In the genomic region with DNA sequence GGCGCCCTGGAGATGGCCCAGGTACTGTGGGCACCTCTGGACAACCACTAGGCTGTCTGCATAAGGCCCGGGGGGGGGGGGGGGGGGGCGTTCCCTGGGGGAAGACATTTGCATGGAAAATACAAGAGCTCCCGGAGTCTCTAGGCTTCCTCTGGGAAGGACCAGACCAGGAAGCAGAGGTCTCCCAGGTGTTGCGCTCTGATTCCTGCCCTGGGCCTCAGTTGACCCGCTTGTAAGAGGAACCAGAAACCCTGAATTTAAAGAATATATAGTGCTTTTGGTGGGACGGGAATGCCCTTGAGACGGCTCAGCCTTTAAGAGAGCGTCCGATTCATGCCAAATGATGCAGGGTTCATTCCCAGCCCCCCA, we compare ENCODE assay signal across 9 mouse cellular contexts. TPM values are rescaled to one million over a fixed set of nuclear protein-coding genes. Genes with fewer than 3 reads are reported as not detected.
DNase-seq lines count a peak whose midpoint lies in the region; ATAC-seq and TF ChIP-seq lines count a peak whose summit lies in the region.
"Had no signal": no experiment of that assay in that cellular context is flagged by ENCODE, and none has a peak within 500 bp of the region (broad histone marks: within the 10 kb centered on the region; RNA-seq: fewer than 3 reads in every experiment).

No protein-coding gene starts in this region.

- ATAC-seq in liver, embryonic 14.5 days (ENCODE audit: insufficient read depth) = peak; percentile 10; the same call in 1 of the 2 replicates
- no peak for ATAC-seq in activated CD4-positive, CD25-positive, alpha-beta regulatory T cell, adult 4 months
- no peak for ATAC-seq in erythroid progenitor cell, adult 5-6 weeks (replicated peaks; ENCODE audit: low FRiP score, poor library complexity, severe bottlenecking)

- no peak for TF ChIP-seq EP300 in liver, embryonic 14.5 days (IDR thresholded peaks at IDR 0.05; ENCODE audit: low read depth)

- no peak overlapping the region for H3K9ac ChIP-seq in liver, embryonic 14.5 days (replicated peaks)

- H3K27me3 ChIP-seq in E14TG2a.4 (ENCODE audit: insufficient read depth, low read length) = peaks cover 22% of the 10 kb centered on the region
- peaks cover 21% of the 10 kb centered on the region; the same call in 1 of the 2 replicates for H3K27me3 ChIP-seq in hindbrain, embryonic 10.5 days (ENCODE audit: insufficient read depth, poor library complexity, severe bottlenecking)
- no peaks in the 10 kb centered on the region for H3K27me3 ChIP-seq in liver, embryonic 14.5 days (ENCODE audit: control insufficient read depth, insufficient read depth, low read length)

- intact Hi-C loops in heart, postnatal 36 days (cut with DNase I) = no loop called here

- 17% methylated on average over 10 of the region's 10 CpGs for WGBS in hindbrain, embryonic 10.5 days
- WGBS in liver, embryonic 14.5 days (ENCODE audit: insufficient replicate concordance) = 67% methylated on average over 9 of the region's 10 CpGs

- peak overlapping the region; percentile 20 for H3K4me2 ChIP-seq in liver, embryonic 14.5 days (ENCODE audit: low read depth)

- H3K27ac ChIP-seq in hindbrain, embryonic 10.5 days = peak overlapping the region; percentile 83
- no peak overlapping the region for H3K27ac ChIP-seq in liver, embryonic 14.5 days

- no peaks in the 10 kb centered on the region for H3K9me3 ChIP-seq in E14TG2a.4 (ENCODE audit: low read length)
- no peaks in the 10 kb centered on the region for H3K9me3 ChIP-seq in hindbrain, embryonic 10.5 days
- no peaks in the 10 kb centered on the region for H3K9me3 ChIP-seq in liver, embryonic 14.5 days (ENCODE audit: control insufficient read depth, low read length)

- TF ChIP-seq CTCF in E14TG2a.4 (conservative IDR thresholded peaks at IDR 0.05; ENCODE audit: low read length) = no peak
- no peak for TF ChIP-seq CTCF in liver, embryonic 14.5 days (IDR thresholded peaks at IDR 0.05; ENCODE audit: low read depth)

- peaks cover 35% of the 10 kb centered on the region for H3K4me1 ChIP-seq in E14TG2a.4 (replicated peaks; ENCODE audit: low read depth, low read length)
- peaks cover 37% of the 10 kb centered on the region for H3K4me1 ChIP-seq in hindbrain, embryonic 10.5 days (replicated peaks)
- H3K4me1 ChIP-seq in liver, embryonic 14.5 days (replicated peaks; ENCODE audit: control insufficient read depth in 2 of 2, insufficient read depth in 2 of 2, low read length in 1 of 2) = no peaks in the 10 kb centered on the region; a peak in 1 of 4 replicates

- H3K4me3 ChIP-seq in E14TG2a.4 (replicated peaks; ENCODE audit: low read length) = peak overlapping the region; percentile 68
- H3K4me3 ChIP-seq in hindbrain, embryonic 10.5 days = peak overlapping the region; percentile 53
- H3K4me3 ChIP-seq in liver, embryonic 14.5 days (ENCODE audit: insufficient read depth in 1 of 2, low read depth in 2 of 2, low read length in 2 of 2) = peak overlapping the region; percentile 16 to 29
- H3K4me3 ChIP-seq: myocyte had no signal

- H3K36me3 ChIP-seq in E14TG2a.4 (ENCODE audit: insufficient read depth, low read length) = no peaks in the 10 kb centered on the region; the same call in 1 of the 2 replicates
- peaks cover 56% of the 10 kb centered on the region for H3K36me3 ChIP-seq in hindbrain, embryonic 10.5 days
- H3K36me3 ChIP-seq in liver, embryonic 14.5 days (replicated peaks; ENCODE audit: control insufficient read depth, insufficient read depth, low read depth) = no peaks in the 10 kb centered on the region

- DNase-seq in heart, adult 11 months = peak; percentile 90
- DNase-seq in heart, postnatal 36 days = no peak
- DNase-seq in hindbrain, embryonic 10.5 days (ENCODE audit: low spot score) = no peak
- no peak for DNase-seq in liver, embryonic 14.5 days (ENCODE audit: low read depth in 3 of 3, low spot score in 3 of 3)
- DNase-seq in left cerebral cortex, adult 18-20 months (ENCODE audit: low spot score in 2 of 2) = no peak

RNA-seq across cellular contexts. Expression of gene Tor2a, which starts 5.4 kb away (rescaled TPM):
- total RNA-seq in heart, postnatal 36 days (2021) = 1 to 10 TPM; 6.8 to 9.6 TPM
- polyA plus RNA-seq in hindbrain, embryonic 10.5 days (2016; fragmentation: Nextera tagmentation; extraction: Ambion mirVana) = 56.9 and 61.6 TPM in 2 replicates
- 21.2 and 30.7 TPM in 2 replicates for polyA plus RNA-seq in liver, embryonic 14.5 days (2012; rRNA removed)
- polyA plus RNA-seq in liver, embryonic 14.5 days (2014; fragmentation: Nextera tagmentation; extraction: Ambion mirVana) = 25.2 and 28.1 TPM in 2 replicates
- 10 to 100 TPM; 58.9 to 62.2 TPM for polyA plus RNA-seq in activated CD4-positive, CD25-positive, alpha-beta regulatory T cell, adult 4 months (2017; shearing (Covaris generic))
- total RNA-seq in erythroid progenitor cell, adult 5-6 weeks (2015; ENCODE audit: low replicate concordance) = 2.9 and 4.2 TPM in 2 replicates
- total RNA-seq in erythroid progenitor cell, adult 5-6 weeks (2017; ENCODE audit: low replicate concordance) = 0.91 and 4.5 TPM in 2 replicates
- total RNA-seq in left cerebral cortex, adult 18-20 months (2021) = 10 to 100 TPM; 28.7 to 34.3 TPM

RNA-seq across cellular contexts. Expression of gene 6330409D20Rik, which starts 10.8 kb away (rescaled TPM):
- not detected for total RNA-seq in heart, postnatal 36 days (2021)
- 1.3 and 1.7 TPM in 2 replicates for polyA plus RNA-seq in hindbrain, embryonic 10.5 days (2016; fragmentation: Nextera tagmentation; extraction: Ambion mirVana)
- 0.07 TPM in 1 of 2 replicates, not detected in the other for polyA plus RNA-seq in liver, embryonic 14.5 days (2012; rRNA removed)
- polyA plus RNA-seq in liver, embryonic 14.5 days (2014; fragmentation: Nextera tagmentation; extraction: Ambion mirVana) = not detected in 2 replicates
- under 1 TPM in 1 of 2 experiments, not detected in 1; 0.99 TPM for polyA plus RNA-seq in activated CD4-positive, CD25-positive, alpha-beta regulatory T cell, adult 4 months (2017; shearing (Covaris generic))
- total RNA-seq in erythroid progenitor cell, adult 5-6 weeks (2015; ENCODE audit: low replicate concordance) = not detected in 2 replicates
- total RNA-seq in erythroid progenitor cell, adult 5-6 weeks (2017; ENCODE audit: low replicate concordance) = not detected in 2 replicates
- total RNA-seq in left cerebral cortex, adult 18-20 months (2021) = 1 to 10 TPM; 2.2 to 2.8 TPM
- polyA plus RNA-seq: myocyte had no signal

RNA-seq across cellular contexts. Expression of gene Ttc16, which starts 23.8 kb away (rescaled TPM):
- total RNA-seq in heart, postnatal 36 days (2021) = under 1 TPM; 0.08 to 0.14 TPM
- 0.31 and 0.73 TPM in 2 replicates for polyA plus RNA-seq in hindbrain, embryonic 10.5 days (2016; fragmentation: Nextera tagmentation; extraction: Ambion mirVana)
- 0.18 and 0.22 TPM in 2 replicates for polyA plus RNA-seq in liver, embryonic 14.5 days (2012; rRNA removed)
- polyA plus RNA-seq in liver, embryonic 14.5 days (2014; fragmentation: Nextera tagmentation; extraction: Ambion mirVana) = 0.09 and 0.10 TPM in 2 replicates
- polyA plus RNA-seq in activated CD4-positive, CD25-positive, alpha-beta regulatory T cell, adult 4 months (2017; shearing (Covaris generic)) = under 1 TPM; 0.61 to 0.65 TPM
- 1.3 TPM in 1 of 2 replicates, not detected in the other for total RNA-seq in erythroid progenitor cell, adult 5-6 weeks (2015; ENCODE audit: low replicate concordance)
- not detected in 2 replicates for total RNA-seq in erythroid progenitor cell, adult 5-6 weeks (2017; ENCODE audit: low replicate concordance)
- 1 to 10 TPM in 1 of 2 experiments, under 1 TPM in 1; 0.88 to 1.0 TPM for total RNA-seq in left cerebral cortex, adult 18-20 months (2021)

RNA-seq across cellular contexts. Expression of gene Ptrh1, which starts 23.9 kb away (rescaled TPM):
- total RNA-seq in heart, postnatal 36 days (2021) = 1 to 10 TPM; 3.7 to 3.8 TPM
- polyA plus RNA-seq in hindbrain, embryonic 10.5 days (2016; fragmentation: Nextera tagmentation; extraction: Ambion mirVana) = 5.7 and 7.2 TPM in 2 replicates
- 1.3 and 1.7 TPM in 2 replicates for polyA plus RNA-seq in liver, embryonic 14.5 days (2012; rRNA removed)
- 1.9 and 2.2 TPM in 2 replicates for polyA plus RNA-seq in liver, embryonic 14.5 days (2014; fragmentation: Nextera tagmentation; extraction: Ambion mirVana)
- 1 to 10 TPM; 4.9 to 6.3 TPM for polyA plus RNA-seq in activated CD4-positive, CD25-positive, alpha-beta regulatory T cell, adult 4 months (2017; shearing (Covaris generic))
- 2.2 TPM in 1 of 2 replicates, not detected in the other for total RNA-seq in erythroid progenitor cell, adult 5-6 weeks (2015; ENCODE audit: low replicate concordance)
- 11.3 TPM in 1 of 2 replicates, not detected in the other for total RNA-seq in erythroid progenitor cell, adult 5-6 weeks (2017; ENCODE audit: low replicate concordance)
- total RNA-seq in left cerebral cortex, adult 18-20 months (2021) = 10 to 100 TPM in 1 of 2 experiments, 1 to 10 TPM in 1; 8.1 to 10.2 TPM

RNA-seq across cellular contexts. Expression of gene Sh2d3c, which starts 30.8 kb away (rescaled TPM):
- total RNA-seq in heart, postnatal 36 days (2021) = 10 to 100 TPM; 26.8 to 28.1 TPM
- polyA plus RNA-seq in hindbrain, embryonic 10.5 days (2016; fragmentation: Nextera tagmentation; extraction: Ambion mirVana) = 27.6 and 39.1 TPM in 2 replicates
- 4.7 and 5.8 TPM in 2 replicates for polyA plus RNA-seq in liver, embryonic 14.5 days (2012; rRNA removed)
- polyA plus RNA-seq in liver, embryonic 14.5 days (2014; fragmentation: Nextera tagmentation; extraction: Ambion mirVana) = 3.5 and 5.1 TPM in 2 replicates
- 10 to 100 TPM; 62.2 to 84.6 TPM for polyA plus RNA-seq in activated CD4-positive, CD25-positive, alpha-beta regulatory T cell, adult 4 months (2017; shearing (Covaris generic))
- total RNA-seq in erythroid progenitor cell, adult 5-6 weeks (2015; ENCODE audit: low replicate concordance) = 8.6 and 10.5 TPM in 2 replicates
- total RNA-seq in erythroid progenitor cell, adult 5-6 weeks (2017; ENCODE audit: low replicate concordance) = 1.5 and 3.3 TPM in 2 replicates
- total RNA-seq in left cerebral cortex, adult 18-20 months (2021) = 10 to 100 TPM; 27.9 to 35.5 TPM
